Mouse (Mus musculus) Patski (cell line): Measurements from ENCODE around the gene Nop2. TPM values are rescaled to one million over a fixed set of nuclear protein-coding genes. Genes with fewer than 3 reads are reported as not detected.
A peak's percentile ranks its signal among the peaks of the same experiment; 100 is the strongest.
"Not testable (repeated sequence)": the region's sequence is repeated elsewhere in the genome, so short reads cannot be mapped to it uniquely, and the experiment has no call there.

Experiments
- ATAC-seq: fragments of 100-300 bp; one replicate; pipeline ENCODE4 v1.8.0; 2021
- CTCF ChIA-PET: fragments of 350-600 bp; sonication (Branson Sonifier 250); formaldehyde crosslinking; loops from one replicate; lab custom pipeline; 2022; ENCODE audit warnings: inconsistent platforms; lab: Charles Lee
- POLR2A ChIA-PET: fragments of 350-600 bp; sonication (Branson Sonifier 250); formaldehyde crosslinking; loops from one replicate; lab custom pipeline; 2022; ENCODE audit warnings: antibody characterized with exemption, inconsistent platforms; lab: Charles Lee
- DNase-seq: peaks from one replicate; pipeline ENCODE4 v3.0.0-alpha.2; 2011; ENCODE audit warnings: low read depth, low spot score
- H3K27me3 ChIP-seq: fragments of 371-371 bp; one replicate; pipeline ENCODE4 v1.5.1; 2021
- CTCF ChIP-seq: fragments of 100-300 bp; IDR thresholded peaks from one replicate; pipeline ENCODE4 v1.5.1; 2021
- in situ Hi-C: fragments of 300-500 bp; cut with MboI; formaldehyde crosslinking; loops from 3 replicates; pipeline ENCODE4 v1.11.1; 2018; ENCODE audit warnings: low pct_unique_long_range_greater_than_20kb, mixed read lengths
- polyA plus RNA-seq: library from polyadenylated mRNA; unstranded; gene quantifications from one replicate; pipeline ENCODE4 v1.2.3, GENCODE M21; 2021

The Nop2 gene
- polyA plus RNA-seq, 1 experiment from 2014 or later, result 65.0 TPM

GRCm38 (mm10) chr6:125159773-125160557, 28.3 kb downstream of the Nop2 start:
- DNase-seq (no peak), ATAC-seq (no peak)

GRCm38 (mm10) chr6:125160558-125160853, 28.8 kb downstream of the Nop2 start:
- TF ChIP-seq CTCF, result no peak
- ATAC-seq (no peak), DNase-seq (no peak)
- in situ Hi-C loops, result no loop called here
- ChIA-PET CTCF (interaction anchor here (0.5 to 2.5 kb wide), 2 partner anchors 11 to 354 kb away, joined by 3 to 10 read pairs; no protein-coding TSS in a partner anchor), POLR2A (interaction anchor here (0.9 to 1.4 kb wide), 4 partner anchors 13 to 96 kb away, joined by 3 to 5 read pairs (median 4); partner anchors contain the start of genes Mrpl51 and Ncapd2)
- no peaks in the 10 kb centered on the region for H3K27me3 ChIP-seq

More at GRCm38 (mm10) chr6:125159773-125160557, 28.3 kb downstream of the Nop2 start:
- in situ Hi-C loops, result loop anchor here (5.0 kb wide), 1 partner anchor 112 kb away; no protein-coding TSS in a partner anchor
- ChIA-PET POLR2A (interaction anchor here (0.9 to 1.4 kb wide), 3 partner anchors 12 to 31 kb away, joined by 3 to 5 read pairs (median 3); partner anchors contain the start of genes Mrpl51 and Ncapd2), CTCF (interaction anchor here (2.5 kb wide), 1 partner anchor 11 kb away, joined by 10 read pairs; no protein-coding TSS in a partner anchor)
- no peaks in the 10 kb centered on the region for H3K27me3 ChIP-seq
- TF ChIP-seq CTCF, result no peak

GRCm38 (mm10) chr6:125160854-125161760, 29.4 kb downstream of the Nop2 start:
- in situ Hi-C loops, result no loop called here
- H3K27me3 ChIP-seq, result no peaks in the 10 kb centered on the region
- TF ChIP-seq CTCF, result no peak
- ChIA-PET CTCF (interaction anchor here (0.5 to 2.5 kb wide), 3 partner anchors 12 to 355 kb away, joined by 3 to 10 read pairs (median 3); no protein-coding TSS in a partner anchor), POLR2A (interaction anchor here (0.9 to 1.5 kb wide), 5 partner anchors 10 to 95 kb away, joined by 3 to 5 read pairs (median 3); partner anchors contain the start of genes Mrpl51 and Ncapd2)
- ATAC-seq (no peak), DNase-seq (no peak)

- DNase-seq, in situ Hi-C loops, ATAC-seq, H3K27me3 ChIP-seq: not testable (repeated sequence)
- CTCF ChIA-PET, result interaction anchor here (1.6 to 2.5 kb wide), 2 partner anchors 13 to 25 kb away, joined by 3 to 10 read pairs; no protein-coding TSS in a partner anchor
- POLR2A ChIA-PET, result interaction anchor here (1.5 kb wide), 1 partner anchor 9 kb away, joined by 3 read pairs; no protein-coding TSS in a partner anchor
Measured at GRCm38 (mm10) chr6:125161971-125162370, 30.3 kb downstream of the Nop2 start.

GRCm38 (mm10) chr6:125162615-125163305, 31.1 kb downstream of the Nop2 start:
- H3K27me3 ChIP-seq, DNase-seq, ATAC-seq, in situ Hi-C loops: not testable (repeated sequence)
- ChIA-PET POLR2A (interaction anchor here (1.5 to 1.6 kb wide), 2 partner anchors 8 to 20 kb away, joined by 3 to 4 read pairs; no protein-coding TSS in a partner anchor), CTCF (interaction anchor here (1.0 to 2.5 kb wide), 3 partner anchors 7 to 26 kb away, joined by 3 to 10 read pairs (median 3); no protein-coding TSS in a partner anchor)

- in situ Hi-C loops, result no loop called here
- TF ChIP-seq CTCF, result no peak
- ChIA-PET CTCF (interaction anchor here (1.0 kb wide), 1 partner anchor 9 kb away, joined by 3 read pairs; no protein-coding TSS in a partner anchor), POLR2A (interaction anchor here (0.8 to 1.6 kb wide), 4 partner anchors 8 to 108 kb away, joined by 3 to 4 read pairs (median 4); no protein-coding TSS in a partner anchor)
- no peaks in the 10 kb centered on the region for H3K27me3 ChIP-seq
- ATAC-seq (no peak), DNase-seq (no peak)
Measured at GRCm38 (mm10) chr6:125163801-125164657, 32.3 kb downstream of the Nop2 start.

- CTCF ChIA-PET, result interaction anchor here (1.1 kb wide), 1 partner anchor 106 kb away, joined by 3 read pairs; no protein-coding TSS in a partner anchor
- ATAC-seq (no peak), DNase-seq (no peak)
- in situ Hi-C loops, result no loop called here
- H3K27me3 ChIP-seq, result no peaks in the 10 kb centered on the region
- TF ChIP-seq CTCF, result no peak
- POLR2A ChIA-PET, result interaction anchor here (0.7 to 1.2 kb wide), 5 partner anchors 9 to 107 kb away, joined by 3 to 5 read pairs (median 4); no protein-coding TSS in a partner anchor
Measured at GRCm38 (mm10) chr6:125164672-125165327, 33.1 kb downstream of the Nop2 start.

- ChIA-PET POLR2A (interaction anchor here (0.7 to 1.5 kb wide), 5 partner anchors 11 to 106 kb away, joined by 4 to 5 read pairs (median 4); no protein-coding TSS in a partner anchor), CTCF (interaction anchor here (1.1 kb wide), 1 partner anchor 106 kb away, joined by 3 read pairs; no protein-coding TSS in a partner anchor)
- no peak for TF ChIP-seq CTCF
- no peaks in the 10 kb centered on the region for H3K27me3 ChIP-seq
- in situ Hi-C loops, result no loop called here
- DNase-seq (peak; percentile 71), ATAC-seq (peak; percentile 68)
Measured at GRCm38 (mm10) chr6:125165328-125165891, 33.7 kb downstream of the Nop2 start.
